Mouse (Mus musculus) kidney, embryonic 16.5 days (tissue): ENCODE measurements around the gene Tceanc2. TPM values are rescaled to one million over a fixed set of nuclear protein-coding genes. Genes with fewer than 3 reads are reported as not detected.

Experiments
- ATAC-seq: fragments of 200-750 bp; cut with Nextera tagmentation; 2 replicates; pipeline ENCODE4 v1.8.0; 2017; ENCODE audit warnings: moderate TSS enrichment; ENCODE audit not compliant: low FRiP score, low TSS enrichment
- H3K27ac ChIP-seq: fragments of 300-500 bp; sonication (generic); 2 replicates; pipeline ENCODE4 v1.5.1; 2014; ENCODE audit warnings: low read length
- H3K27me3 ChIP-seq: fragments of 300-500 bp; sonication (generic); 2 replicates; pipeline ENCODE4 v1.6.1; 2014; ENCODE audit warnings: low read length, control low read depth, mixed read lengths; ENCODE audit not compliant: insufficient read depth
- H3K36me3 ChIP-seq: fragments of 300-500 bp; sonication (generic); 2 replicates; pipeline ENCODE4 v1.6.1; 2014; ENCODE audit warnings: low read length, control low read depth, mixed read lengths; ENCODE audit not compliant: insufficient read depth
- H3K4me1 ChIP-seq: fragments of 300-500 bp; sonication (generic); 2 replicates; pipeline ENCODE4 v1.6.1; 2014; ENCODE audit warnings: low read length, control low read depth, mixed read lengths; ENCODE audit not compliant: insufficient read depth
- H3K4me2 ChIP-seq: fragments of 300-500 bp; sonication (generic); replicated peaks from 2 replicates; pipeline ENCODE4 v1.6.1; 2014; ENCODE audit warnings: low read depth, low read length
- H3K4me3 ChIP-seq: fragments of 300-500 bp; sonication (generic); 2 replicates; pipeline ENCODE4 v1.5.1; 2014; ENCODE audit warnings: mild to moderate bottlenecking, low read length
- H3K9ac ChIP-seq: fragments of 300-500 bp; sonication (generic); replicated peaks from 2 replicates; pipeline ENCODE4 v1.6.1; 2014; ENCODE audit warnings: low read length
- H3K9me3 ChIP-seq: fragments of 300-500 bp; sonication (generic); 2 replicates; pipeline ENCODE4 v1.6.1; 2016; ENCODE audit warnings: low read length, control low read depth
- WGBS: fragments of 180-500 bp; shearing (Covaris S2); extraction: QIAGEN DNeasy Blood & Tissue Kit; methylation state at CpG from one replicate; pipeline ENCODE4 v1.1.7; 2014; 5-methylcytosine and 5-hydroxymethylcytosine counted together
- polyA plus RNA-seq: library from polyadenylated mRNA; unstranded; fragments of >200 nt; fragmentation: Nextera tagmentation; extraction: Ambion mirVana; gene quantifications from 2 replicates; pipeline ENCODE4 v1.2.1, GENCODE M21; 2015

Gene Tceanc2
- polyA plus RNA-seq, 1 experiment from 2014 or later, result 29.7 TPM

DNA sequence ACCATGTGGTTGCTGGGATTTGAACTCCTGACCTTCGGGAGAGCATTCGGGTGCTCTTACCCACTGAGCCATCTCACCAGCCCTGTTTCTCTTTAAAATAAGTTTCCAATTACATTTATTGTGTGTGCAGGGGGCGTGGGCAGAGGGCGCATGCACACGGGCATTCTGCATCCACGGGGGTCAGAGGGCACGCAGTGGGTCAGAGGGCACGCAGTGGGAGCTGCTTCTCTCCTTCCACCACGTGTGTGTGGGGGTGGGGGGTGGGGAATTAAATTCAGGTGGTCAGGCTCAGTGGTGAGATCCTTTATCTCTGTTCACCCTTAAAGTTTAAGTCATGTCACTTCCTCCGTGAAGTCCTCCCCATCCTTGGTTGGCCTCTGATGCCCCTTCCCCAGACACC lies 80.5 kb downstream of the Tceanc2 start:
- no peak overlapping the region for H3K4me3 ChIP-seq
- no peaks in the 10 kb centered on the region for H3K36me3 ChIP-seq
- 55% methylated on average over 10 of the region's 10 CpGs for WGBS
- no peak for ATAC-seq
- peaks cover 6% of the 10 kb centered on the region; the same call in 1 of the 2 replicates for H3K4me1 ChIP-seq
- H3K4me2 ChIP-seq, result no peak overlapping the region
- H3K27ac ChIP-seq, result no peak overlapping the region
- no peak overlapping the region for H3K9ac ChIP-seq
- no peaks in the 10 kb centered on the region for H3K27me3 ChIP-seq
- H3K9me3 ChIP-seq, result no peaks in the 10 kb centered on the region

DNA sequence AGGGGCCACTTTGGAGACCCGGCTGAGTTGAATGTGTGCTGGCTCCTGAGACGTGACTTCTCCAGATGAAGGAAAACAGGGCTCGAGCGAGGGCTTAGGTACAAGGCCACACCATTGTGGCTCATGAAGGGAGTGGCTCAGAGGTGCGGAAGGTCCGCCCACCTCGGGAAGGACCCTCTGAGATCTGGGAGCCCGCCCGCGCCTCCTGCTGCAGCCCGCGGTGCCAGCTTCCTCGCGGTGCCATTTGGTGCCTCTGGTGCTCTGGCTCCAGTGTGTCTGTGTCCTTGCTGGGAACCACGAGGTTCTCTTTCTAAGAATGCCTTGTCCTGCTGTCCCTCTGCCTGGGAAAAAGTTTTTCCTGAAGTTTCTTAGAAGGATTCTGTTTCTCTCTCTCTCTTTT lies 81.0 kb downstream of the Tceanc2 start:
- Histone ChIP-seq H3K4me1 (peaks cover 6% of the 10 kb centered on the region; the same call in 1 of the 2 replicates), H3K36me3 (no peaks in the 10 kb centered on the region), H3K4me2 (no peak overlapping the region; the same call in 1 of the 2 replicates), H3K4me3 (no peak overlapping the region), H3K27me3 (no peaks in the 10 kb centered on the region), H3K9me3 (no peaks in the 10 kb centered on the region), H3K27ac (no peak overlapping the region), H3K9ac (peak overlapping the region; percentile 31; the same call in 1 of the 2 replicates)
- no peak for ATAC-seq
- 29% methylated on average over 15 of the region's 15 CpGs for WGBS

DNA sequence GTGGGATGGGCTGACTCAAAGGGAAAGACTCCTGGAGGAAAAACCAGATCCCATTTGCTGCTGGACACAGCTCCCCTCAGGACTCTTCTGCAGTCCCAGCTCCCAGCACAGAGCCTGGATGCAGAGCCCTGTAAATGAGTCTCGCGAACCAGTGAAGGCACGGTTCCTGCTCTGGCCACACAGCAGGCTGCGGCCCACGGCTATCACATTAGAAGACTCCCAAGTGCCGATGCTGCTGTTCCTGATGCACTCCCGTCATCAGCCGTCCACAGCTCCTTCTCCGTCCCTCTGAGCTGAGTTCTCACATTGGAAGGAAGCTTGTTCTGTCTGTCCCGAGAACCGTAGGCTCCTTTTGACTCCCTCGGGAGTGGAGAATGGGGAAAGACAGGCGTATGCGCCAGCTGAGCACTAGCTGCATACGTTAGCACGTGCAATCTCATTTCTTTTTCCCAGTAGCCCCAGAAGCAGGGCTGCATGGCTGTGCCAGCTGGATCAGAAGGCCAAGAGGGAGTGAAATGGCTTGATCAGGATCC lies 82.0 kb downstream of the Tceanc2 start, which contains the start of gene Cdcp2:
Gene Cdcp2, plus strand, starts transcription at position 51 of the 533 bp plus-strand sequence.
- no peak for ATAC-seq
- Histone ChIP-seq H3K27ac (no peak within 1 kb of the TSS), H3K36me3 (no peaks in the 10 kb centered on the region), H3K27me3 (no peaks in the 10 kb centered on the region), H3K4me3 (no peak within 1 kb of the TSS), H3K4me1 (peaks cover 6% of the 10 kb centered on the region; the same call in 1 of the 2 replicates), H3K9me3 (no peaks in the 10 kb centered on the region), H3K4me2 (no peak within 1 kb of the TSS; the same call in 1 of the 2 replicates), H3K9ac (peak within 1 kb of the TSS; percentile 31; the same call in 1 of the 2 replicates)
- 66% methylated on average over 16 of the region's 16 CpGs for WGBS

DNA sequence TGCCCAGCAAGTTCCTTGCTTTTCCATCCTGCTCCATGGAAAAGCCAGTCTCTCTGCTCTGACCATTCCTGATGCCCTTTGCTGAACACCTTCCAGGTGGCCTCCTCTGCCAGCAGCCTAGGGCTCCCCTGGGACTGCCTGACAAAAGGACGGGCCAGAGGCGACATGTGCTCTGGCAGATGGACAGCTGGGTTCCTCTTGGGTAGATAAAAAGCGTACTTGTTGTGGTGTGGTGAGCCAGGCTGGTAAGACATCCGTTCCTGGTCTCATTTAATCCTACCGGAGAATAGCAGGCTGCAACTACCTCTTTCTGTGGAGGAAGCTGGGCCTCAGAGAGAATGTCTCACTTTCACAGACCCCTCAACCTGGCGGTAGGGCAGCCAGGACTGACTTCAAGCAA lies 82.9 kb downstream of the Tceanc2 start:
- Histone ChIP-seq H3K27ac (no peak overlapping the region), H3K4me1 (peaks cover 6% of the 10 kb centered on the region; the same call in 1 of the 2 replicates), H3K4me3 (no peak overlapping the region), H3K9me3 (no peaks in the 10 kb centered on the region), H3K9ac (no peak overlapping the region), H3K4me2 (no peak overlapping the region), H3K36me3 (no peaks in the 10 kb centered on the region), H3K27me3 (no peaks in the 10 kb centered on the region)
- no peak for ATAC-seq
- whole genome bisulfite sequencing, result 62% methylated on average over 6 of the region's 6 CpGs

DNA sequence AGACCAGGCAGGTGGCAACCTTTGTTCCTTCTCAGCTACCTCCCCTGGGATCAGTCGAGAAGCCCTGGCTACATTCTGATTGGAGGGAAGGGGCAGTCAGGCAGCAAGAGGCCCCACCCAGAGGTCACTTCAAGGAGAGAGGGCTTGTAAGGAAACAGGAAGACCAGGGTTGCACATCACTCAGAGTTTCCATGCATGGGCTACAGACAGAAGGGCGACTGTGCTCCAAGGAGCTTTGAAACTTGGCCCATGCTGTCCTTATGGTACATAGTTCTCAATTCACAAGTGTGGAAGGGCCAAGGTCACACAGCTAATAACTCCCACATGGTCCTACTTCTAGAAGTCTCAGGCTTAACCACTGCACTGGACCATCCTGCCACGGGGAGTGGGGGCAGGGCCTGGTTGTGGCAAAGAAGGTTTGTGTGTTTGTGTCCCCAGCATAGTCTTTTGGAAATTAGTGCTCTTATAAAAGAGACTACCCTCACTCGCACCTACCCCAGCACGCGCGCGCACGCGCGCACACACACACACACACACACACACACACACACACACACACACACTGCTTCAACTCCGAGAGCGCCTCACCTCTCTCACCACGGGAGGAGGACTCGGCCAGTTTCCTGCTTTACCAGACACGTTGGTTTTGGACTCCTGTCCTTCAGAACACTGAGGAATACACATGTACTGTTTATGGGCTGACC lies 84.3 kb downstream of the Tceanc2 start:
- H3K9me3 ChIP-seq, result no peaks in the 10 kb centered on the region
- no peak overlapping the region for H3K4me3 ChIP-seq
- peaks cover 6% of the 10 kb centered on the region; the same call in 1 of the 2 replicates for H3K4me1 ChIP-seq
- H3K36me3 ChIP-seq, result no peaks in the 10 kb centered on the region
- no peak overlapping the region for H3K4me2 ChIP-seq
- no peaks in the 10 kb centered on the region for H3K27me3 ChIP-seq
- no peak overlapping the region for H3K27ac ChIP-seq
- WGBS, result 76% methylated on average over 16 of the region's 16 CpGs
- no peak overlapping the region for H3K9ac ChIP-seq
- ATAC-seq, result no peak

DNA sequence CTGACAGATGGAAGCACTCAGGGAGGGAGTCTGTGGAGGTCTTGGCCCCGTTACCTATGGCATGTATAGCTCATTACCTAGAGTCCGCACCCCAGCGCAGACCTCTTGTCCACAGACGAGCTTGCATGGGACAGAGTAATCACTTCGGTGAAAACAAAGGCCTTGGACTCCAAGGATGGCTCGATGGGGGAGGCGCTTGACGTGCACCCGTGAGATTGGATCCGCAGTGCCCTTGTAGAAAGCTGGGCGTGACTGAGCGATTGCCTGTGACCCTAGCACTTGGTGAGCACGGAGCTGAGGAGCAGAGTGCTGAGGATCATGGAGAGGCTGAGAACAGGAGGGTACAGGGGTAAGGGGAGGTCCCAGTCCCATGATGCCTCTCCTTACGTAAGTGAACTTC lies 87.2 kb downstream of the Tceanc2 start:
- Histone ChIP-seq H3K9ac (no peak overlapping the region), H3K4me1 (no peaks in the 10 kb centered on the region), H3K4me2 (no peak overlapping the region), H3K27me3 (no peaks in the 10 kb centered on the region), H3K9me3 (no peaks in the 10 kb centered on the region), H3K27ac (no peak overlapping the region), H3K36me3 (no peaks in the 10 kb centered on the region), H3K4me3 (no peak overlapping the region)
- ATAC-seq, result no peak
- WGBS, result 68% methylated on average over 14 of the region's 14 CpGs

DNA sequence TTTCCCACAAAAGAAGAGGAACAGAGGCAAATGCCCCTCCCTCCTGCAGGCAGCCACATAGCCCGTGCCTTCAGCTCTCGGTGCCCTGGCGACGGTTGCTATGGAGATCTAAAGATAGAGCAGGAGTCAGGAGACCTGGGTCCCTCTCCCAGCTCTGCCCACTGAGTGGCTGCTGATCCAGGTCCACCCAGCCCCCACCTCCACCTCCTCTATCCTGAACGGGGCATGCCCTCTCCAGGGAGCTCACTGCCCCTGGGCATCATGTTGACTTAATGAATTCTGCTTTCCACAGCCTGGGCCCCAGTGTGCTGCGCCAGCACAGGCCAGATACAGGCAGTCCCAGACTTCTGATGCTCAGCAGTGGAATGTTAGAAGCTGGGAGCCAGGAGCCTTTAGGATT lies 94.1 kb downstream of the Tceanc2 start:
- H3K4me3 ChIP-seq, result no peak overlapping the region
- H3K4me1 ChIP-seq, result peaks cover 11% of the 10 kb centered on the region; the same call in 1 of the 2 replicates
- ATAC-seq, result peak; percentile 88
- H3K9me3 ChIP-seq, result no peaks in the 10 kb centered on the region
- H3K36me3 ChIP-seq, result no peaks in the 10 kb centered on the region
- WGBS, result 17% methylated on average over 6 of the region's 6 CpGs
- H3K27ac ChIP-seq, result peak overlapping the region; percentile 74; the same call in 1 of the 2 replicates
- H3K4me2 ChIP-seq, result no peak overlapping the region
- 0 out of 2 replicates have a peak overlapping the region, but pooled peaks have one; percentile 18 for H3K9ac ChIP-seq
- no peaks in the 10 kb centered on the region for H3K27me3 ChIP-seq

DNA sequence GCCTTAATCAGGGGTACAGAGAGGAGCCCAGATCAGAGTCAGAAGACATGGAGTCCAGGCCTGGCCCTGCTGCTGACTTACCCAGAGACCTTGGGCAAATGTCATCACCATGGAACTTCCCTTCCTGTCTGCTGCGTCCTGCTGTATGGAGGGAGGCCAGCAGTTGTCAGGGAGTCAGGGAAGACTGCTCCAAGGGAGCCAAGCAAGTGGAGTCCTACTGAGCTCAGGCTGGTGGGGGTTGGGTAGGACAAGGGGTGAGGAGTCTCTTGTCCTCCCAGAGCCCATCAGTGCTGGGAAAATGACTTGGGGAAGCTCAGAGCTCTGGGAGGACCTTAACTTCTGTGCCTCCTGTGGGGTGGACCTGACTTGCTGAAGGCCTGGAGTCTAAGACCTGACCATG lies 94.6 kb downstream of the Tceanc2 start:
- ATAC-seq, result no peak
- no peak overlapping the region for H3K4me2 ChIP-seq

More for the DNA sequence above, 94.6 kb downstream of the Tceanc2 start:
- peaks cover 11% of the 10 kb centered on the region; the same call in 1 of the 2 replicates for H3K4me1 ChIP-seq
- no peaks in the 10 kb centered on the region for H3K27me3 ChIP-seq
- H3K4me3 ChIP-seq, result no peak overlapping the region
- no peaks in the 10 kb centered on the region for H3K9me3 ChIP-seq
- peak overlapping the region; percentile 18; the same call in 1 of the 2 replicates for H3K9ac ChIP-seq
- WGBS, result 30% methylated on average over 1 of the region's 1 CpGs
- H3K36me3 ChIP-seq, result no peaks in the 10 kb centered on the region
- H3K27ac ChIP-seq, result peak overlapping the region; percentile 74
